Mouse (Mus musculus) limb, embryonic 12.5 days (tissue): ENCODE data around the gene Crygs. TPM values are rescaled to one million over a fixed set of nuclear protein-coding genes. Genes with fewer than 3 reads are reported as not detected.

Experiments
- ATAC-seq: fragments of 200-750 bp; cut with Nextera tagmentation; 2 replicates; pipeline ENCODE4 v1.8.0; 2017; ENCODE audit warnings: low read depth, moderate TSS enrichment; ENCODE audit not compliant: insufficient number of reproducible peaks, insufficient read depth, low FRiP score, low TSS enrichment
- H3K27ac ChIP-seq: fragments of 300-500 bp; sonication (generic); 2 replicates; pipeline ENCODE4 v1.5.1; 2016; ENCODE audit warnings: mild to moderate bottlenecking, moderate library complexity
- H3K27me3 ChIP-seq: fragments of 300-500 bp; sonication (generic); 2 replicates; pipeline ENCODE4 v1.6.1; 2016; ENCODE audit warnings: mild to moderate bottlenecking, moderate library complexity
- H3K36me3 ChIP-seq: fragments of 300-500 bp; sonication (generic); 2 replicates; pipeline ENCODE4 v1.6.1; 2016; ENCODE audit warnings: mild to moderate bottlenecking, moderate library complexity
- H3K4me1 ChIP-seq: fragments of 300-500 bp; sonication (generic); replicated peaks from 2 replicates; pipeline ENCODE4 v1.6.1; 2016
- H3K4me2 ChIP-seq: fragments of 300-500 bp; sonication (generic); 2 replicates; pipeline ENCODE4 v1.6.1; 2016; ENCODE audit warnings: mild to moderate bottlenecking, moderate library complexity
- H3K4me3 ChIP-seq: fragments of 300-500 bp; sonication (generic); replicated peaks from 2 replicates; pipeline ENCODE4 v1.5.1; 2016; ENCODE audit warnings: mild to moderate bottlenecking
- H3K9ac ChIP-seq: fragments of 300-500 bp; sonication (generic); replicated peaks from 2 replicates; pipeline ENCODE4 v1.6.1; 2016; ENCODE audit warnings: mild to moderate bottlenecking, moderate library complexity
- H3K9me3 ChIP-seq: fragments of 300-500 bp; sonication (generic); 2 replicates; pipeline ENCODE4 v1.6.1; 2016; ENCODE audit warnings: mild to moderate bottlenecking, moderate library complexity
- WGBS: fragments of 180-500 bp; shearing (Covaris S2); methylation state at CpG from one replicate; pipeline ENCODE4 v1.1.7; 2016; 5-methylcytosine and 5-hydroxymethylcytosine counted together
- polyA plus RNA-seq: library from polyadenylated mRNA; unstranded; fragments of >200 nt; fragmentation: Nextera tagmentation; extraction: Ambion mirVana; gene quantifications from 2 replicates; pipeline ENCODE4 v1.2.1, GENCODE M21; 2016

Crygs gene
- polyA plus RNA-seq, 1 experiment from 2014 or later: not detected

GRCm38 (mm10) chr16:22839146-22839857 lies 27.9 kb upstream of the Crygs start:
- WGBS: 91% methylated on average over 3 of the region's 3 CpGs
- Histone ChIP-seq H3K9me3 (no peaks in the 10 kb centered on the region), H3K4me3 (no peak overlapping the region), H3K36me3 (peaks cover 51% of the 10 kb centered on the region), H3K27me3 (no peaks in the 10 kb centered on the region), H3K4me1 (0 out of 2 replicates have a peak, but pooled peaks cover 5% of the 10 kb centered on the region), H3K4me2 (no peak overlapping the region), H3K9ac (no peak overlapping the region), H3K27ac (no peak overlapping the region)
- ATAC-seq: no peak

- ATAC-seq: no peak
- WGBS: 93% methylated on average over 3 of the region's 3 CpGs
Observed at GRCm38 (mm10) chr16:22832932-22833525, 21.7 kb upstream of the Crygs start.

GRCm38 (mm10) chr16:22820731-22821130 lies 9.4 kb upstream of the Crygs start:
- Histone ChIP-seq H3K4me2 (no peak overlapping the region), H3K27ac (no peak overlapping the region), H3K4me1 (no peaks in the 10 kb centered on the region), H3K4me3 (no peak overlapping the region), H3K9ac (no peak overlapping the region), H3K27me3 (no peaks in the 10 kb centered on the region), H3K9me3 (no peaks in the 10 kb centered on the region), H3K36me3 (peaks cover 27% of the 10 kb centered on the region)
- no peak for ATAC-seq
- WGBS: 65% methylated on average over 8 of the region's 8 CpGs

More at GRCm38 (mm10) chr16:22832932-22833525, 21.7 kb upstream of the Crygs start:
- no peaks in the 10 kb centered on the region for H3K27me3 ChIP-seq
- H3K9ac ChIP-seq: no peak overlapping the region
- H3K4me1 ChIP-seq: no peaks in the 10 kb centered on the region
- H3K36me3 ChIP-seq: peaks cover 48% of the 10 kb centered on the region
- H3K9me3 ChIP-seq: no peaks in the 10 kb centered on the region
- no peak overlapping the region for H3K27ac ChIP-seq
- H3K4me2 ChIP-seq: no peak overlapping the region
- H3K4me3 ChIP-seq: no peak overlapping the region

- Histone ChIP-seq H3K36me3 (no peaks in the 10 kb centered on the region), H3K9me3 (no peaks in the 10 kb centered on the region), H3K27ac (no peak overlapping the region), H3K4me1 (peaks cover 3% of the 10 kb centered on the region; the same call in 1 of the 2 replicates), H3K27me3 (peaks cover 6% of the 10 kb centered on the region; the same call in 1 of the 2 replicates), H3K4me2 (peak overlapping the region; percentile 38), H3K9ac (no peak overlapping the region), H3K4me3 (no peak overlapping the region)
- no peak for ATAC-seq
- 18% methylated on average over 17 of the region's 17 CpGs for WGBS
Observed at GRCm38 (mm10) chr16:22807468-22808070, 3.8 kb downstream of the Crygs start.

GRCm38 (mm10) chr16:22802786-22803185 lies 8.6 kb downstream of the Crygs start:
- H3K4me3 ChIP-seq: no peak overlapping the region
- H3K9me3 ChIP-seq: no peaks in the 10 kb centered on the region
- ATAC-seq: no peak
- H3K4me1 ChIP-seq: peaks cover 3% of the 10 kb centered on the region; the same call in 1 of the 2 replicates
- no peak overlapping the region for H3K9ac ChIP-seq
- no peak overlapping the region for H3K27ac ChIP-seq
- H3K36me3 ChIP-seq: no peaks in the 10 kb centered on the region
- peaks cover 3% of the 10 kb centered on the region; the same call in 1 of the 2 replicates for H3K27me3 ChIP-seq
- no peak overlapping the region for H3K4me2 ChIP-seq
- 80% methylated on average over 7 of the region's 7 CpGs for WGBS

- Histone ChIP-seq H3K9ac (no peak overlapping the region), H3K9me3 (no peaks in the 10 kb centered on the region), H3K4me1 (no peaks in the 10 kb centered on the region), H3K4me2 (no peak overlapping the region), H3K27me3 (no peaks in the 10 kb centered on the region), H3K4me3 (no peak overlapping the region), H3K36me3 (no peaks in the 10 kb centered on the region), H3K27ac (no peak overlapping the region)
- 74% methylated on average over 5 of the region's 5 CpGs for WGBS
- no peak for ATAC-seq
Observed at GRCm38 (mm10) chr16:22800849-22801109, 10.6 kb downstream of the Crygs start.

- Histone ChIP-seq H3K9ac (no peak overlapping the region), H3K36me3 (no peaks in the 10 kb centered on the region), H3K4me1 (no peaks in the 10 kb centered on the region), H3K4me3 (no peak overlapping the region), H3K4me2 (no peak overlapping the region), H3K9me3 (no peaks in the 10 kb centered on the region), H3K27me3 (no peaks in the 10 kb centered on the region), H3K27ac (no peak overlapping the region)
- 67% methylated on average over 6 of the region's 6 CpGs for WGBS
- no peak for ATAC-seq
Observed at GRCm38 (mm10) chr16:22800026-22800848, 11.1 kb downstream of the Crygs start.

- H3K27me3 ChIP-seq: no peaks in the 10 kb centered on the region
- WGBS: 84% methylated on average over 3 of the region's 3 CpGs
- no peak overlapping the region for H3K9ac ChIP-seq
- H3K9me3 ChIP-seq: no peaks in the 10 kb centered on the region
- H3K4me2 ChIP-seq: no peak overlapping the region
- H3K27ac ChIP-seq: no peak overlapping the region
- ATAC-seq: no peak
- H3K36me3 ChIP-seq: no peaks in the 10 kb centered on the region
- no peak overlapping the region for H3K4me3 ChIP-seq
- no peaks in the 10 kb centered on the region for H3K4me1 ChIP-seq
Observed at GRCm38 (mm10) chr16:22798520-22798919, 12.9 kb downstream of the Crygs start.

GRCm38 (mm10) chr16:22797521-22797920 lies 13.9 kb downstream of the Crygs start:
- ATAC-seq: no peak
- Histone ChIP-seq H3K4me2 (no peak overlapping the region), H3K27me3 (no peaks in the 10 kb centered on the region), H3K4me3 (no peak overlapping the region), H3K9me3 (no peaks in the 10 kb centered on the region), H3K27ac (no peak overlapping the region), H3K36me3 (no peaks in the 10 kb centered on the region), H3K9ac (no peak overlapping the region), H3K4me1 (no peaks in the 10 kb centered on the region)
- 85% methylated on average over 5 of the region's 5 CpGs for WGBS

GRCm38 (mm10) chr16:22795497-22795896 lies 15.9 kb downstream of the Crygs start:
- Histone ChIP-seq H3K4me1 (peaks cover 11% of the 10 kb centered on the region), H3K36me3 (no peaks in the 10 kb centered on the region), H3K9me3 (no peaks in the 10 kb centered on the region), H3K27me3 (no peaks in the 10 kb centered on the region), H3K9ac (no peak overlapping the region), H3K4me3 (no peak overlapping the region), H3K27ac (no peak overlapping the region), H3K4me2 (no peak overlapping the region)
- ATAC-seq: no peak
- 93% methylated on average over 3 of the region's 3 CpGs for WGBS

GRCm38 (mm10) chr16:22791235-22791634 lies 20.1 kb downstream of the Crygs start:
- Histone ChIP-seq H3K4me3 (no peak overlapping the region), H3K9ac (no peak overlapping the region), H3K36me3 (no peaks in the 10 kb centered on the region), H3K4me2 (no peak overlapping the region), H3K9me3 (no peaks in the 10 kb centered on the region), H3K4me1 (peaks cover 11% of the 10 kb centered on the region), H3K27ac (no peak overlapping the region), H3K27me3 (no peaks in the 10 kb centered on the region)
- WGBS: 2% methylated on average over 2 of the region's 2 CpGs
- ATAC-seq: no peak
